1 mouse cellular context compared by ENCODE assay signal in the genomic region with DNA sequence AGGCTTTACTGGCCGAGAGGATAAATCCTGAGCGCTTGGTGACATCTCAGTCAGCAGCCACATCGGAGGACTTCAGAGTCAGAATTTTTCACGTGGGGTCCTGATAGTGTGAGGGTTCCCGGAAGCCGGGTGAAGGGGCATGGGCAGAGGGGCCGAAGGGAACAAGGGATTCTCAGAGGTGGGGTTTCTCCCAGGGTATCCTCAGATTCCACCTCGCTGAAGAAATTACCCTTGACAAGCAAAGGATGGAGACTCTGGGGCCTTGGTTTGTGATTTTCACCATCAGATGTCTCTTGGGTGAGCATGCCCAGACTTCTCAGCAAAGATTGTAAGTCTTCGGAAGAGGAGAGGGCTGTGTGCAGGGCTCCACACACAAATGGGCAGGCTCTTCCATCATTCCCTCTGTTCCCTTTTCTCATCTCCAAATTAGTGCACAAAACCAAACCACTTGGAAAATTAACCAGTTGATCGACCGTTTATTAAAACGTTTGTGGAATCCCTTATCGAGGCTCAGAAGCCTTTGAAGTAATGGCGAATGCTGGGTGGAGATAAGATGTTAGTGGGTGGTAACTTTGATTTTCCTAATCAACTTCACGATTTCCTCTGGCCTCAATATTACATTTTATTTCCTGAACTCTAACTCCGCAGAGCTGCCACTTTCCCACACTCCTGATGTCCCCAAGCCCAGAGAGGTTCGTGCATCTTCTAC.
TF ChIP-seq lines count a peak whose summit lies in the region.

A gene (plus strand): TSS at position 38 of the 709 bp plus-strand sequence.

TF ChIP-seq in MEL, 35 proteins besides CTCF, POLR2A, EP300 and RAD21 (continued from another document):
- TF ChIP-seq MAX (IDR thresholded peaks at IDR 0.05; ENCODE audit: low read length) (0 out of 2 replicates have a peak, but pooled peaks have one; percentile 24), CHD2 (IDR thresholded peaks at IDR 0.05; ENCODE audit: low read length) (no peak), MAFK (IDR thresholded peaks at IDR 0.05; ENCODE audit: borderline replicate concordance, low read depth, low read length) (peak; percentile 55; the same call in 1 of the 2 replicates), MXI1 (IDR thresholded peaks at IDR 0.05; ENCODE audit: low read depth, low read length) (peak; percentile 46; the same call in 1 of the 2 replicates), ZC3H11A (IDR thresholded peaks at IDR 0.05; ENCODE audit: low read depth, low read length) (no peak)
